Mouse (Mus musculus): ENCODE data around the gene Igdcc4.

GRCm38 (mm10) chr9:65140491-65140890, 39.2 kb downstream of the Igdcc4 start:
- TF ChIP-seq POLR2A (IDR thresholded peaks at IDR 0.05; ENCODE audit: insufficient read depth, low read length) (no peak), CTCF (IDR thresholded peaks at IDR 0.05; ENCODE audit: low read depth, low read length) (no peak), EP300 (IDR thresholded peaks at IDR 0.05; ENCODE audit: insufficient read depth, low read depth, low read length) (no peak)
